Mouse (Mus musculus): Measurements from ENCODE around the gene Ift43.

Ift43 gene

GRCm38 (mm10) chr12:86169195-86169594 lies 86.9 kb downstream of the Ift43 start:
- no peak for DNase-seq (ENCODE audit: low read depth, low spot score)

- DNase-seq (ENCODE audit: low read depth, low spot score), result no peak
Observed at GRCm38 (mm10) chr12:86173314-86173713, 91.0 kb downstream of the Ift43 start.

- DNase-seq (ENCODE audit: low read depth, low spot score), result no peak
Observed at GRCm38 (mm10) chr12:86174369-86174768, 92.0 kb downstream of the Ift43 start.

GRCm38 (mm10) chr12:86175476-86175942 lies 93.2 kb downstream of the Ift43 start:
- DNase-seq (ENCODE audit: low read depth, low spot score), result no peak

- DNase-seq (ENCODE audit: low read depth, low spot score), result no peak
Observed at GRCm38 (mm10) chr12:86176675-86177339, 94.5 kb downstream of the Ift43 start.

- DNase-seq (ENCODE audit: low read depth, low spot score), result no peak
Observed at GRCm38 (mm10) chr12:86179266-86179665, 96.9 kb downstream of the Ift43 start.

- no peak for DNase-seq (ENCODE audit: low read depth, low spot score)
Observed at GRCm38 (mm10) chr12:86181320-86181751, 99.0 kb downstream of the Ift43 start.

- no peak for DNase-seq (ENCODE audit: low read depth, low spot score)
Observed at GRCm38 (mm10) chr12:86181879-86182278, 99.5 kb downstream of the Ift43 start.

- no peak for DNase-seq (ENCODE audit: low read depth, low spot score)
Observed at GRCm38 (mm10) chr12:86182414-86182813, 100.1 kb downstream of the Ift43 start.

- no peak for DNase-seq (ENCODE audit: low read depth, low spot score)
Observed at GRCm38 (mm10) chr12:86188161-86188560, 105.8 kb downstream of the Ift43 start.

GRCm38 (mm10) chr12:86189601-86190323 lies 107.4 kb downstream of the Ift43 start:
- no peak for DNase-seq (ENCODE audit: low read depth, low spot score)

GRCm38 (mm10) chr12:86192036-86192449 lies 109.7 kb downstream of the Ift43 start:
- no peak for DNase-seq (ENCODE audit: low read depth, low spot score)

- DNase-seq (ENCODE audit: low read depth, low spot score), result no peak
Observed at GRCm38 (mm10) chr12:86196944-86197343, 114.6 kb downstream of the Ift43 start.

- DNase-seq (ENCODE audit: low read depth, low spot score), result no peak
Observed at GRCm38 (mm10) chr12:86203443-86204057, 121.2 kb downstream of the Ift43 start.

- no peak for DNase-seq (ENCODE audit: low read depth, low spot score)
Observed at GRCm38 (mm10) chr12:86211099-86211520, 128.8 kb downstream of the Ift43 start.

Data from skeletal muscle tissue, adult 2 months (tissue).